Mouse (Mus musculus) neural tube, embryonic 15.5 days (tissue): ENCODE measurements around the gene Tspyl4. TPM values are rescaled to one million over a fixed set of nuclear protein-coding genes. Genes with fewer than 3 reads are reported as not detected.
A peak's percentile ranks its signal among the peaks of the same experiment; 100 is the strongest.

Experiments
- ATAC-seq: fragments of 200-750 bp; cut with Nextera tagmentation; 2 replicates; pipeline ENCODE4 v1.8.0; 2017; ENCODE audit warnings: mild to moderate bottlenecking, moderate TSS enrichment, moderate library complexity; ENCODE audit not compliant: low FRiP score
- H3K27ac ChIP-seq: fragments of 300-500 bp; sonication (generic); replicated peaks from 2 replicates; pipeline ENCODE4 v1.5.1; 2015; ENCODE audit warnings: mild to moderate bottlenecking, inconsistent platforms
- H3K27me3 ChIP-seq: fragments of 300-500 bp; sonication (generic); replicated peaks from 2 replicates; pipeline ENCODE4 v1.6.1; 2015; ENCODE audit warnings: inconsistent platforms
- H3K36me3 ChIP-seq: fragments of 300-500 bp; sonication (generic); 2 replicates; pipeline ENCODE4 v1.6.1; 2015; ENCODE audit warnings: inconsistent platforms
- H3K4me1 ChIP-seq: fragments of 300-500 bp; sonication (generic); 2 replicates; pipeline ENCODE4 v1.6.1; 2015; ENCODE audit warnings: inconsistent platforms
- H3K4me2 ChIP-seq: fragments of 300-500 bp; sonication (generic); 2 replicates; pipeline ENCODE4 v1.6.1; 2015; ENCODE audit warnings: inconsistent platforms, mild to moderate bottlenecking, moderate library complexity
- H3K4me3 ChIP-seq: fragments of 300-500 bp; sonication (generic); replicated peaks from 2 replicates; pipeline ENCODE4 v1.5.1; 2015; ENCODE audit warnings: mild to moderate bottlenecking, inconsistent platforms
- H3K9ac ChIP-seq: fragments of 300-500 bp; sonication (generic); replicated peaks from 2 replicates; pipeline ENCODE4 v1.6.1; 2015; ENCODE audit warnings: mild to moderate bottlenecking, inconsistent platforms
- H3K9me3 ChIP-seq: fragments of 300-500 bp; sonication (generic); replicated peaks from 2 replicates; pipeline ENCODE4 v1.6.1; 2016; ENCODE audit warnings: inconsistent platforms
- WGBS: fragments of 180-500 bp; shearing (Covaris S2); methylation state at CpG from one replicate; pipeline ENCODE4 v1.1.7; 2015; ENCODE audit warnings: mixed read lengths; 5-methylcytosine and 5-hydroxymethylcytosine counted together
- polyA plus RNA-seq: library from polyadenylated mRNA; unstranded; fragments of >200 nt; fragmentation: Nextera tagmentation; extraction: Ambion mirVana; gene quantifications from 2 replicates; pipeline ENCODE4 v1.2.1, GENCODE M21; 2015

Tspyl4 gene
- polyA plus RNA-seq, 1 experiment from 2014 or later = 414 TPM

DNA sequence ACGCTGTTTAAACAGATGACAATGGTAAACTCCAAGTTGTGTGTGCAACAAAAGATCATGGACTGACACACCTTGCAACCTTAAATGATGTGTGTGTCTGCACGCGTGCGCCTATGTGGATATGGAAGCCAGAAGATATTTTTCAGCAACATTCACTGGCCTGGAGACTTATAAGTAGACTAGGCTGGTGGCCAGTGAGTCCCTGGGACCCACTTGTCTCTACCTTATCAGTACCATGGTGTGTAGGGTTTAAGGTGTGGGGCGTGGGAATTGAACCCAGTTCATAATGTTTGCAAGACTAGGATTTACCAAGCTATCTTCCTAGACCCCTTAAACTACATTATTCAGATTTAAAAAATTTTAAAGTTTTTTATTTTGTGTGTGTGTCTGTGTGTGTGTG, 29.9 kb downstream of the Tspyl4 start:
- Histone ChIP-seq H3K4me2 (no peak overlapping the region), H3K27ac (no peak overlapping the region), H3K27me3 (no peaks in the 10 kb centered on the region), H3K9me3 (no peaks in the 10 kb centered on the region), H3K4me3 (no peak overlapping the region), H3K36me3 (no peaks in the 10 kb centered on the region), H3K9ac (no peak overlapping the region), H3K4me1 (no peaks in the 10 kb centered on the region)
- WGBS = 70% methylated on average over 5 of the region's 5 CpGs
- no peak for ATAC-seq

- H3K9me3 ChIP-seq = no peaks in the 10 kb centered on the region
- H3K9ac ChIP-seq = no peak overlapping the region
- H3K27me3 ChIP-seq = no peaks in the 10 kb centered on the region
- H3K4me3 ChIP-seq = no peak overlapping the region
- ATAC-seq = peak; percentile 79; the same call in 1 of the 2 replicates
- H3K27ac ChIP-seq = no peak overlapping the region
- H3K4me1 ChIP-seq = no peaks in the 10 kb centered on the region
- H3K4me2 ChIP-seq = no peak overlapping the region
- no peaks in the 10 kb centered on the region for H3K36me3 ChIP-seq
- 8% methylated on average over 2 of the region's 2 CpGs for WGBS
Observed at GRCm38 (mm10) chr10:34328310-34328709, 31.1 kb downstream of the Tspyl4 start.

- WGBS = 81% methylated on average over 6 of the region's 6 CpGs
- no peak for ATAC-seq
Observed at GRCm38 (mm10) chr10:34341014-34341413, 43.8 kb downstream of the Tspyl4 start.

GRCm38 (mm10) chr10:34341886-34342285, 44.6 kb downstream of the Tspyl4 start:
- H3K4me1 ChIP-seq = no peaks in the 10 kb centered on the region
- ATAC-seq = no peak

More at GRCm38 (mm10) chr10:34341014-34341413, 43.8 kb downstream of the Tspyl4 start:
- Histone ChIP-seq H3K4me3 (no peak overlapping the region), H3K27me3 (no peaks in the 10 kb centered on the region), H3K9me3 (no peaks in the 10 kb centered on the region), H3K36me3 (no peaks in the 10 kb centered on the region), H3K9ac (no peak overlapping the region), H3K4me2 (no peak overlapping the region), H3K4me1 (no peaks in the 10 kb centered on the region), H3K27ac (no peak overlapping the region)

More at GRCm38 (mm10) chr10:34341886-34342285, 44.6 kb downstream of the Tspyl4 start:
- H3K27me3 ChIP-seq = no peaks in the 10 kb centered on the region
- WGBS = 69% methylated on average over 1 of the region's 1 CpGs
- no peaks in the 10 kb centered on the region for H3K9me3 ChIP-seq
- H3K4me2 ChIP-seq = no peak overlapping the region
- H3K9ac ChIP-seq = no peak overlapping the region
- no peak overlapping the region for H3K27ac ChIP-seq
- no peak overlapping the region for H3K4me3 ChIP-seq
- no peaks in the 10 kb centered on the region for H3K36me3 ChIP-seq

Other genes with a start within 250 kb of the Tspyl4 start
- 0.92 and 1.1 TPM in 2 replicates for gene Calhm5, start 200.9 kb upstream of the Tspyl4 start, polyA plus RNA-seq
- gene Calhm6, start 169.5 kb upstream of the Tspyl4 start, polyA plus RNA-seq = 1.1 and 2.1 TPM in 2 replicates
- gene Dse, start 89.7 kb upstream of the Tspyl4 start, polyA plus RNA-seq = 7.9 and 9.2 TPM in 2 replicates
- gene Tspyl1, start 15.3 kb upstream of the Tspyl4 start, polyA plus RNA-seq = 139 and 158 TPM in 2 replicates
- 1.7 and 6.0 TPM in 2 replicates for gene Col10a1, start 92.5 kb downstream of the Tspyl4 start, polyA plus RNA-seq
- gene Nt5dc1, start 121.1 kb downstream of the Tspyl4 start, polyA plus RNA-seq = 2.0 and 4.8 TPM in 2 replicates
- 1.2 and 1.8 TPM in 2 replicates for gene Frk, start 186.0 kb downstream of the Tspyl4 start, polyA plus RNA-seq